In the genomic region with DNA sequence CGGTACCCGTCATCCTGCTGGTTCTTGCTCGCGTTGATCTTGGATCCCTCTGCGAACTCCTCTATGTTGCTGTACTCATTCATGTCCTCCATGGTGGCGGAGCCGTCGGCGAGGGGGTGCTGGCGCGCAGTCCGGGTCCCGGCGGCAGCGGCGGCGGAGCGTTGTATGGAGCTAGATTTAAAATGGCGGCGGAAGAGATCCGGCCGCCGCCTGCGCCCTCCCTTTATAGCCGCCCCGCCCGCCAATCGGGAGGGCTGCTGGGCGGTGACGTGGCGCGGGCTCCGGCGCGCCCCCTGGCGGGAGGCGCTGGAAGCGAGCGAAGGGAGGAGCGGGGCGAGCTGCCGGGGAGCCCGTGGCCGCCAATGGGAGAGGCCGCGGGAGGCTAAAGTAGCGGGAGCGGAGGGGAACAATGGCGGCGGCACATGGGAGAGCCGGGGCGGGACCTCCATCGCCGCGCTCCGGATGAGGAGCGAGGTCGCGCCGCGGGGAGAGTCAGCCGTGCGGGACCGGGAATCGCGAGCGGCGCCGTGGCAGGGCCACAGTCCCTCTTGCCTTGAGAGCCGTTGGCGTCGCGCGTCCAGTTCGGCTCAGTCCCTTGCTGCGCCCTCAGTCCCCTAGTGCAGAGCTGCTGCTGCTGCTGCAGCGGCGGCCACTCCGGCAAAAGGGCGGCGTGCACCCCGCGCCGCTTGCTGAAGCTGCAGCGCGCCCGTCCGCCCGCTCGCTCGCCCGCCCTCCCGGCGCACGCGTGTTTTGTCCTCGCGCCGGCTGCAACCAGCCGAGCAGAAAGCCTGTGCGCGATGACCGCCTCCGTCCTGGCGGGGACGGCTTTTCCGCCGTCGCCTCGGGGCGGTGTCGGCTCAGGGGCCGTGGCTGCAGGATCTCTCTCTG, we compare ENCODE assay signal across 8 mouse cellular contexts. TPM values are rescaled to one million over a fixed set of nuclear protein-coding genes. Genes with fewer than 3 reads are reported as not detected.
DNase-seq lines count a peak whose midpoint lies in the region; ATAC-seq lines count a peak whose summit lies in the region.

No protein-coding gene starts in this region.

- peaks cover 34% of the 10 kb centered on the region for H3K36me3 ChIP-seq in hindbrain, embryonic 14.5 days (replicated peaks; ENCODE audit: control insufficient read depth, insufficient read depth)

- peak; percentile 98 for DNase-seq in T-cell, adult 2 months (ENCODE audit: low spot score)
- peak; percentile 99 for DNase-seq in cerebellum, postnatal 25 days
- peak; percentile 95 to 96 for DNase-seq in frontal cortex, postnatal 25 days (ENCODE audit: low spot score in 2 of 2)
- DNase-seq in hindbrain, embryonic 14.5 days (ENCODE audit: low spot score): peak; percentile 98
- peak; percentile 97 to 99 for DNase-seq in layer of hippocampus, postnatal 36 days
- DNase-seq in lung, postnatal 25 days (ENCODE audit: low spot score): peak; percentile 97
- DNase-seq in retina, adult 2 months (ENCODE audit: low read depth, low spot score): peak; percentile 91
- peak; percentile 99 for DNase-seq in thymus, postnatal 25 days

- no peaks in the 10 kb centered on the region for H3K27me3 ChIP-seq in hindbrain, embryonic 14.5 days (ENCODE audit: control insufficient read depth, insufficient read depth, low read length)

- under 1% methylated on average over 109 of the region's 113 CpGs for WGBS in hindbrain, embryonic 14.5 days

- H3K4me3 ChIP-seq in hindbrain, embryonic 14.5 days (replicated peaks; ENCODE audit: low read length): peak overlapping the region; percentile 74

- peak overlapping the region; percentile 98 for H3K9ac ChIP-seq in hindbrain, embryonic 14.5 days

- H3K4me1 ChIP-seq in hindbrain, embryonic 14.5 days (replicated peaks; ENCODE audit: control insufficient read depth, insufficient read depth, low read length): peaks cover 42% of the 10 kb centered on the region

- ATAC-seq in hindbrain, embryonic 14.5 days (ENCODE audit: low FRiP score): peak; percentile 76

- peak overlapping the region; percentile 99 for H3K27ac ChIP-seq in hindbrain, embryonic 14.5 days

- peak overlapping the region; percentile 97 for H3K4me2 ChIP-seq in hindbrain, embryonic 14.5 days (replicated peaks)

- H3K9me3 ChIP-seq in hindbrain, embryonic 14.5 days (ENCODE audit: control insufficient read depth, low read length): no peaks in the 10 kb centered on the region

RNA-seq across cellular contexts. Expression of a gene that starts 0.5 kb away (rescaled TPM):
- polyA plus RNA-seq in hindbrain, embryonic 14.5 days (2014; fragmentation: Nextera tagmentation; extraction: Ambion mirVana): 202 and 206 TPM in 2 replicates
- 100 to 1,000 TPM; 182 to 190 TPM for total RNA-seq in layer of hippocampus, postnatal 36 days (2021)

RNA-seq across cellular contexts. Expression of a gene that starts 0.8 kb away (rescaled TPM):
- polyA plus RNA-seq in hindbrain, embryonic 14.5 days (2014; fragmentation: Nextera tagmentation; extraction: Ambion mirVana): 44.3 and 54.0 TPM in 2 replicates
- total RNA-seq in layer of hippocampus, postnatal 36 days (2021): 10 to 100 TPM; 53.8 to 56.6 TPM

Comparison
In these comparisons a context has a peak if more than half of its experiments do, and no peak if none do; other contexts are left out.
1. Peak in every context shown above with its lines: DNase-seq, ATAC-seq, H3K4me3 ChIP-seq and H3K27ac ChIP-seq.